Mouse (Mus musculus) forebrain, embryonic 15.5 days (tissue): Measurements from ENCODE around the gene Myocd. TPM values are rescaled to one million over a fixed set of nuclear protein-coding genes. Genes with fewer than 3 reads are reported as not detected.
A peak's percentile ranks its signal among the peaks of the same experiment; 100 is the strongest.

ENCODE experiments used
- ATAC-seq: fragments of 200-750 bp; cut with Nextera tagmentation; replicated peaks from 2 replicates; pipeline ENCODE4 v1.8.0; 2017; ENCODE audit warnings: mild to moderate bottlenecking, moderate TSS enrichment, moderate library complexity
- H3K27ac ChIP-seq: fragments of 300-500 bp; sonication (generic); replicated peaks from 2 replicates; pipeline ENCODE4 v1.5.1; 2015; ENCODE audit warnings: mild to moderate bottlenecking, inconsistent platforms
- H3K27me3 ChIP-seq: fragments of 300-500 bp; sonication (generic); 2 replicates; pipeline ENCODE4 v1.6.1; 2015; ENCODE audit warnings: inconsistent platforms
- H3K36me3 ChIP-seq: fragments of 300-500 bp; sonication (generic); 2 replicates; pipeline ENCODE4 v1.6.1; 2015; ENCODE audit warnings: mild to moderate bottlenecking, inconsistent platforms
- H3K4me1 ChIP-seq: fragments of 300-500 bp; sonication (generic); 2 replicates; pipeline ENCODE4 v1.6.1; 2015; ENCODE audit warnings: inconsistent platforms
- H3K4me2 ChIP-seq: fragments of 300-500 bp; sonication (generic); replicated peaks from 2 replicates; pipeline ENCODE4 v1.6.1; 2015; ENCODE audit warnings: mild to moderate bottlenecking, inconsistent platforms
- H3K4me3 ChIP-seq: fragments of 300-500 bp; sonication (generic); 2 replicates; pipeline ENCODE4 v1.5.1; 2015; ENCODE audit warnings: mild to moderate bottlenecking, inconsistent platforms
- H3K9ac ChIP-seq: fragments of 300-500 bp; sonication (generic); replicated peaks from 2 replicates; pipeline ENCODE4 v1.6.1; 2015; ENCODE audit warnings: mild to moderate bottlenecking, inconsistent platforms
- H3K9me3 ChIP-seq: fragments of 300-500 bp; sonication (generic); 2 replicates; pipeline ENCODE4 v1.6.1; 2016; ENCODE audit warnings: inconsistent platforms
- WGBS: fragments of 180-500 bp; shearing (Covaris S2); methylation state at CpG from one replicate; pipeline ENCODE4 v1.1.7; 2015; ENCODE audit warnings: mixed read lengths; 5-methylcytosine and 5-hydroxymethylcytosine counted together
- polyA plus RNA-seq: library from polyadenylated mRNA; unstranded; fragments of >200 nt; fragmentation: Nextera tagmentation; extraction: Ambion mirVana; gene quantifications from 2 replicates; pipeline ENCODE4 v1.2.1, GENCODE M21; 2015

The Myocd gene
- polyA plus RNA-seq, 1 experiment from 2014 or later = 0.45 TPM

GRCm38 (mm10) chr11:65161881-65162766 lies 107.7 kb downstream of the Myocd start:
- Histone ChIP-seq H3K27me3 (no peaks in the 10 kb centered on the region), H3K4me1 (peaks cover 14% of the 10 kb centered on the region), H3K9ac (peak overlapping the region; percentile 86), H3K4me2 (peak overlapping the region; percentile 78), H3K9me3 (no peaks in the 10 kb centered on the region), H3K4me3 (peak overlapping the region; percentile 72), H3K36me3 (no peaks in the 10 kb centered on the region), H3K27ac (peak overlapping the region; percentile 63)
- WGBS = under 1% methylated on average over 49 of the region's 49 CpGs
- peak; percentile 86 for ATAC-seq

DNA sequence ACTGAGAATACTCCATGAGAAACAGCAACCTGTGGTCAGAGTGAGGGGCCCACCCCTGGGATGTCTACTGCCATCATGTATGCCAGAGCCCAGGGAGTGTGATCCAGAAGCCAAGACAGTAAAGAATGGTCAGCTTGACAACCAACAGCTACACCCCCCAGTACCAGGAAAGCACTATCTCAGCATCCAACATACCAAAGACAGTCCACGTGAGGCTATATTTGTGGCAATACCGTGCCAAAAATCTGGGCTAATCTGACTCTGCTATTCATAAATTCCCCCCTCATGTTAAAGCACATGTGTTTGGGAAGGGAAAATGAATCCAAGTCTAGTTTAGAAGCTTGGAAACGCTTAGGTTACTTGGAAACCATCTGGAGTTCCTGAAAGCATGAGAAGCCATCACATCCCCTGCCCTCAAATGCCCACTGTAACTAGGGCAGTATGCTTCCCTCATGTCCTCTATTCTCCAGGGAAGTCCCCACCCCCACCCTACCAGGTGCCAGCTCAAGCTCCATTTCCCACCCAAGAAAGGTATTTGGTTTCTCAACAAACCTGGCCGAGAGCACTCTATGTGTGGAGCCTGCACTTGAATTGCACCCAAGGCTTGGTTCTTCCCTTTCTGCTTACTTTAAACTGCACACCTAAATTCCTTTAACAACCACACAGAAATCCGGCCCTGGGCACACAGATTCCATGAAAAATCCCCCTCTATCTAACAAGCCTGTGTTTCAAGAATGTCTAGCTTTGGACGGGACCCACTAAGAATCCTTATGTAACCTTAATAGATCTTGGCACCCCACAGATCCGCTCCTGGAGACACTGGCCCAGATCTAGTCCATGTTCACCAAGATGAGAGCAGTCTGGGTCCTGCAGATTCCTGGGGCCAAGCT lies 108.6 kb downstream of the Myocd start:
- Histone ChIP-seq H3K27ac (no peak overlapping the region), H3K9me3 (no peaks in the 10 kb centered on the region), H3K9ac (peak overlapping the region; percentile 86), H3K36me3 (no peaks in the 10 kb centered on the region), H3K4me1 (peaks cover 14% of the 10 kb centered on the region), H3K27me3 (no peaks in the 10 kb centered on the region), H3K4me3 (peak overlapping the region; percentile 72), H3K4me2 (peak overlapping the region; percentile 78)
- no peak; the same call in 1 of the 2 replicates for ATAC-seq
- 52% methylated on average over 7 of the region's 7 CpGs for WGBS

DNA sequence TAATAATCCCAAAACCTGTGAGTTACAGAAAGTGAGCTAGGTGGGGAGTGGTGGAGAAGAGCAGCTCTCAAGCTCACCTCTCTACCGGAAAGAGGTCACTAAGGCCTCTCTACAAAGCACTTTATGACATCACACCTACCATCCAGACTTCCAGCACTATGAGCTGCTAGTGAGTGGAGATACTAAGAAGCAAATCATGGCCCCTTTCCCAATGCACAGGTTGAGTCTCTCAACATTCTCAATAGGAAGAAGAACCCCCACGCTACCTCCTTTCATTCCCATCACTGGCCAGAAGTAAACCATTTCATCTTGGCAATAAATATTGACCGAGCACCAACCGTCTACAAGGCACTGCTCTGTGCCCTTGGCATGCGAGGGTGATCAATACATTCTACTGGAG lies 110.0 kb downstream of the Myocd start, which contains the start of gene 1700086D15Rik:
Gene 1700086D15Rik, minus strand, starts transcription at position 101 of the 400 bp plus-strand sequence.
- H3K36me3 ChIP-seq = no peaks in the 10 kb centered on the region
- no peak within 1 kb of the TSS for H3K9ac ChIP-seq
- 95% methylated on average over 5 of the region's 5 CpGs for WGBS
- no peak for ATAC-seq
- peaks cover 14% of the 10 kb centered on the region for H3K4me1 ChIP-seq
- no peak within 1 kb of the TSS for H3K4me2 ChIP-seq
- H3K9me3 ChIP-seq = no peaks in the 10 kb centered on the region
- no peak within 1 kb of the TSS for H3K27ac ChIP-seq
- no peaks in the 10 kb centered on the region for H3K27me3 ChIP-seq
- H3K4me3 ChIP-seq = no peak within 1 kb of the TSS

GRCm38 (mm10) chr11:65158658-65158990 lies 111.2 kb downstream of the Myocd start:
- Histone ChIP-seq H3K4me1 (peaks cover 14% of the 10 kb centered on the region), H3K4me3 (no peak overlapping the region), H3K9ac (no peak overlapping the region), H3K27ac (no peak overlapping the region), H3K27me3 (no peaks in the 10 kb centered on the region), H3K36me3 (no peaks in the 10 kb centered on the region), H3K9me3 (no peaks in the 10 kb centered on the region), H3K4me2 (no peak overlapping the region)
- no peak for ATAC-seq
- 95% methylated on average over 5 of the region's 5 CpGs for WGBS

- no peak overlapping the region for H3K9ac ChIP-seq
- H3K4me1 ChIP-seq = peaks cover 14% of the 10 kb centered on the region
- H3K9me3 ChIP-seq = no peaks in the 10 kb centered on the region
- H3K4me3 ChIP-seq = no peak overlapping the region
- 92% methylated on average over 20 of the region's 20 CpGs for WGBS
- no peaks in the 10 kb centered on the region for H3K27me3 ChIP-seq
- no peak overlapping the region for H3K27ac ChIP-seq
- H3K4me2 ChIP-seq = no peak overlapping the region
- no peaks in the 10 kb centered on the region for H3K36me3 ChIP-seq
- ATAC-seq = no peak
These were observed 111.7 kb downstream of the Myocd start for GRCm38 (mm10) chr11:65157966-65158657.

DNA sequence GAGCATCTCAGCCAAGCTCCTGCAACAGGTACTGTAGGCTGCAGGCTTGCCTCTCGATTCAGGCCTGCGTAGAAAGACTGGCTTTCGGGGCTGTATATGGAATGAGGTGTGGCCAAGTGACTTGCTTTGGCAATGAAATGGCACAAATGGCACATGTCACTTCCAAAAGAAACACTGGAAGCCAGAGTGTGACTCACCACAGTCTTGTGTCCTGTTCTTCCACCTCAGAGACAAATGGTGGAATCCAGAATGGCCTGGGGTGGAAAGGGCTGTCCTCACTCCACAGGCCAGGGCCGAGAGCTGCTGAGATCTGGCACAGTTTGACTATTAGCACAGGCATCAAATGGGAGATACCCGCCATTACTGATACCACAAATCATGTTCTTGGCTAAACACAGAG lies 116.8 kb downstream of the Myocd start:
- Histone ChIP-seq H3K27ac (no peak overlapping the region), H3K9me3 (no peaks in the 10 kb centered on the region), H3K4me2 (no peak overlapping the region), H3K9ac (no peak overlapping the region), H3K27me3 (no peaks in the 10 kb centered on the region), H3K36me3 (no peaks in the 10 kb centered on the region), H3K4me1 (no peaks in the 10 kb centered on the region), H3K4me3 (no peak overlapping the region)
- 86% methylated on average over 5 of the region's 5 CpGs for WGBS
- ATAC-seq = no peak

- no peak for ATAC-seq
- Histone ChIP-seq H3K4me2 (no peak overlapping the region), H3K36me3 (no peaks in the 10 kb centered on the region)
These were observed 121.3 kb downstream of the Myocd start for GRCm38 (mm10) chr11:65148441-65148840.

GRCm38 (mm10) chr11:65142838-65143417 lies 126.9 kb downstream of the Myocd start:
- H3K9ac ChIP-seq = no peak overlapping the region
- H3K4me2 ChIP-seq = no peak overlapping the region
- no peak overlapping the region for H3K27ac ChIP-seq
- no peaks in the 10 kb centered on the region for H3K4me1 ChIP-seq
- H3K9me3 ChIP-seq = no peaks in the 10 kb centered on the region
- ATAC-seq = no peak
- H3K36me3 ChIP-seq = no peaks in the 10 kb centered on the region
- H3K4me3 ChIP-seq = no peak overlapping the region
- WGBS = 72% methylated on average over 4 of the region's 4 CpGs
- no peaks in the 10 kb centered on the region for H3K27me3 ChIP-seq

More at GRCm38 (mm10) chr11:65148441-65148840, 121.3 kb downstream of the Myocd start:
- Histone ChIP-seq H3K4me1 (no peaks in the 10 kb centered on the region), H3K27ac (no peak overlapping the region), H3K4me3 (no peak overlapping the region), H3K27me3 (no peaks in the 10 kb centered on the region), H3K9me3 (no peaks in the 10 kb centered on the region), H3K9ac (no peak overlapping the region)
- 91% methylated on average over 7 of the region's 7 CpGs for WGBS

GRCm38 (mm10) chr11:65139030-65139429 lies 130.8 kb downstream of the Myocd start:
- Histone ChIP-seq H3K27ac (no peak overlapping the region), H3K4me2 (no peak overlapping the region), H3K36me3 (no peaks in the 10 kb centered on the region), H3K9me3 (no peaks in the 10 kb centered on the region), H3K9ac (no peak overlapping the region), H3K27me3 (no peaks in the 10 kb centered on the region), H3K4me3 (no peak overlapping the region), H3K4me1 (0 out of 2 replicates have a peak, but pooled peaks cover 4% of the 10 kb centered on the region)
- WGBS = 93% methylated on average over 3 of the region's 3 CpGs
- ATAC-seq = no peak

DNA sequence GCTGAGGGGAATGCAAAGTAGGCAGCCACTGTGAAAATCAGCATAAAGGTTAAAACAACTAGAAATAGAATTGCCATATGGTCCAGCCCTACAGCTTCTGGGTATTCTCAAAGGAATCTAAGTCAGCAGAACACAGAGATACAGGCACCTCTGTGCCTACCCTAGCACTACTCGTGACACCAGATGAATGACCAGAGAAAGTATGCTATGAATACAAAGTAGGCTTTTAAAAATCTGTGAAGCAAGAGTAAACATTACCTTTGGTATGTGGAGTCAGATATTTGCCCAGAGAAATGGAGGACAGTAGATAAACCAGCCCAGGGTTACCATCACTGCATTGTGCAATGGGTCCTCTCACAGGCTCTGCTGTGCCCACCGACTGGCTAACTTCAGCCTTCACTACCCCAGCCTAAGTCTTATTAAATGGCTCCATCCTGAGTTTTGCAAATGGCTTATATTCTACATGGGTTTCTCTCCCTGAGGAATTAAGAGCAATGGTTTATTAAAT lies 132.6 kb downstream of the Myocd start:
- H3K4me3 ChIP-seq = no peak overlapping the region
- H3K27ac ChIP-seq = no peak overlapping the region
- H3K27me3 ChIP-seq = no peaks in the 10 kb centered on the region
- 74% methylated on average over 2 of the region's 2 CpGs for WGBS
- H3K9me3 ChIP-seq = no peaks in the 10 kb centered on the region
- H3K36me3 ChIP-seq = no peaks in the 10 kb centered on the region
- no peak overlapping the region for H3K9ac ChIP-seq
- H3K4me2 ChIP-seq = no peak overlapping the region
- ATAC-seq = no peak
- 0 out of 2 replicates have a peak, but pooled peaks cover 4% of the 10 kb centered on the region for H3K4me1 ChIP-seq

DNA sequence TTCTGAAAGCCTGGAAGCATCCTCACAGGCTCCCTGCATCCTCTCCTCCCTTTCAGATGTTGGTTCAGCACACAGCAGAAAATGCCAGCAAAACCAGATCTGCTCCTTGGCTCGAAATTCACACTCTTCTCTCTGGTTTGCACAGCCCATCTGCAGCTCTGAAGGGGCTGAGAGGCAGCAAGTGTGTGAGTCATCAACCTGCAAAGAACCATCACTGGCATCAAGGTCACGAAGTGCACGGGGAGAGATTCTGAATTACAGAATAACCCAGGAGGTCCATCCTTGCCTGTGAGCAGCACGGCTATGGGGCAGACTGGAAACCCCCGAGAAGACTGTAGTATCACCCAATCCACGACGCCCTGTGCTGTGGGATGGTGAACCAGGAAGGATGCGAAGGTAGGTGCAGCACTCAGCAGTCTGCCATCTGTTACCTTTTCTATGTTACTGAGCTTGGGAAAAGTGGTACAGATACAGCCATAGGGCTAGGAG lies 134.5 kb downstream of the Myocd start:
- no peak overlapping the region for H3K4me2 ChIP-seq
- H3K9me3 ChIP-seq = no peaks in the 10 kb centered on the region
- no peak overlapping the region for H3K9ac ChIP-seq
- no peaks in the 10 kb centered on the region for H3K36me3 ChIP-seq
- no peaks in the 10 kb centered on the region for H3K27me3 ChIP-seq
- no peak overlapping the region for H3K27ac ChIP-seq
- 0 out of 2 replicates have a peak, but pooled peaks cover 4% of the 10 kb centered on the region for H3K4me1 ChIP-seq
- 78% methylated on average over 8 of the region's 8 CpGs for WGBS
- H3K4me3 ChIP-seq = no peak overlapping the region
- ATAC-seq = no peak
